In the genomic region with DNA sequence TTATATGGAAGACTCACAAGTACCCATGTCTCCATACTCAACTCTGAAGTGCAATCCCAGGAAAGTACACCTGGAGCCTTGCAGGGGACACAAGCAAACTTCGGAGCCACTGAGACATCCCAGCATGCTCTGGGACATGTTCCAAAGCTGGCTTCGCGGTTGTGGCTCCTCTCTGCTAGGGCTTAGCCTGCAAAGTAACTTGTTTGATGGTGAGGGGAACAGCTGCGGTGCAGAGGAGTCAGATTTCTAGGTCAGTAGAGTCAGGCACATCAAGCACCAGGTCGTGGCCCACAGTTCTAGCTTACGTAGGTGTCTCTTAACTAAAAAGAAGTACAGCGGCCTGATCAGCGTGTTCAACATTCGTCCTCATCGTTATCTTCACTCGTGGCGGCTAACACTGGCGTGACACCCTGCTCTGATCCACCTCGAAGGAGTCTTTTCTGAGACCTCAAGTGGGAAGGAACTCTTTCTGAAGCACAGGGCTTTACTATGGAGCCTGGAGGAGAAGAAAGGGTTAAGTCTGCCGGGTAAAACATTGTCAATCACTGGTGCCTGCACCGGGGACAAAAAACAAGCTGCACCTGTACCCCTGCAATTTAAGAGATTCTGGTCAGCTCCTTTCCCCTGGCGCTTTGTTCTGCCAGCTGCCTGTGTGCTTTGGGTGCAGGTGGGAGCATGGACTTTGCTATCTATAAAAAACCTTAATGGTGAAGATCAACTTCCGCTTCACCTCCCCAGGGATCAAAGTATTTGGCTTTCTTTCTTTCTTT, we compare ENCODE assay signal across 17 mouse cellular contexts.
DNase-seq lines count a peak whose midpoint lies in the region; ATAC-seq lines count a peak whose summit lies in the region.
"Had no signal": no experiment of that assay in that cellular context is flagged by ENCODE, and none has a peak within 500 bp of the region (broad histone marks: within the 10 kb centered on the region; RNA-seq: fewer than 3 reads in every experiment).

No protein-coding gene starts in this region.

- no peaks in the 10 kb centered on the region for H3K4me1 ChIP-seq in stomach, embryonic 15.5 days
- H3K4me1 ChIP-seq: heart, embryonic 15.5 days; liver, embryonic 13.5 days had no signal

- no peaks in the 10 kb centered on the region for H3K9me3 ChIP-seq in stomach, embryonic 15.5 days
- H3K9me3 ChIP-seq: embryonic facial prominence, embryonic 13.5 days; heart, embryonic 15.5 days; hindbrain, embryonic 15.5 days; liver, embryonic 13.5 days had no signal

- H3K4me3 ChIP-seq in stomach, embryonic 15.5 days (replicated peaks), result no peak overlapping the region
- H3K4me3 ChIP-seq: embryonic facial prominence, embryonic 13.5 days; heart, embryonic 15.5 days; hindbrain, embryonic 15.5 days; liver, embryonic 13.5 days had no signal

- DNase-seq in CD4-positive, CD25-positive, alpha-beta regulatory T cell, adult 2 months (ENCODE audit: low read depth, low spot score), result peak; percentile 19
- DNase-seq in spleen, postnatal 36 days (ENCODE audit: low spot score in 2 of 2), result peak; percentile 21 to 31
- DNase-seq in spleen, postnatal 4 days (ENCODE audit: low spot score in 2 of 2), result no peak
- DNase-seq in Muller cell, postnatal 12 days (ENCODE audit: inconsistent ontology term), result no peak
- no peak for DNase-seq in layer of hippocampus, postnatal 36 days
- no peak for DNase-seq in layer of hippocampus, adult 18-20 months (ENCODE audit: low spot score in 2 of 2)
- DNase-seq: adrenal gland, adult 8-10 months; cerebellum, postnatal 25 days; liver, embryonic 13.5 days had no signal

- no peak overlapping the region for H3K9ac ChIP-seq in stomach, embryonic 15.5 days
- H3K9ac ChIP-seq: embryonic facial prominence, embryonic 13.5 days; heart, embryonic 15.5 days; hindbrain, embryonic 15.5 days; liver, embryonic 13.5 days had no signal

- no peak for ATAC-seq in CD4-positive, CD25-positive, alpha-beta regulatory T cell, adult 4 months
- peak; percentile 70 for ATAC-seq in stomach, embryonic 15.5 days (ENCODE audit: insufficient read depth, low FRiP score, low read depth)
- ATAC-seq: forebrain, embryonic 14.5 days; Patski had no signal

- no peak overlapping the region for H3K4me2 ChIP-seq in stomach, embryonic 15.5 days
- H3K4me2 ChIP-seq: embryonic facial prominence, embryonic 13.5 days; heart, embryonic 15.5 days; hindbrain, embryonic 15.5 days; liver, embryonic 13.5 days; midbrain, embryonic 11.5 days had no signal

- H3K27me3 ChIP-seq in stomach, embryonic 15.5 days (replicated peaks), result no peaks in the 10 kb centered on the region
- H3K27me3 ChIP-seq: embryonic facial prominence, embryonic 13.5 days; heart, embryonic 15.5 days; hindbrain, embryonic 15.5 days; liver, embryonic 13.5 days; Patski had no signal

- H3K27ac ChIP-seq in stomach, embryonic 15.5 days, result peak overlapping the region; percentile 31; the same call in 1 of the 2 replicates
- H3K27ac ChIP-seq: embryonic facial prominence, embryonic 13.5 days; heart, embryonic 15.5 days; hindbrain, embryonic 15.5 days; liver, embryonic 13.5 days had no signal

- H3K36me3 ChIP-seq in stomach, embryonic 15.5 days, result no peaks in the 10 kb centered on the region
- H3K36me3 ChIP-seq: embryonic facial prominence, embryonic 13.5 days; heart, embryonic 15.5 days; hindbrain, embryonic 15.5 days; liver, embryonic 13.5 days had no signal

- WGBS in stomach, embryonic 15.5 days, result 40% methylated on average over 18 of the region's 18 CpGs

Comparison
In these comparisons a context has a peak if more than half of its experiments do, and no peak if none do; other contexts are left out.
1. DNase-seq: peak in CD4-positive, CD25-positive, alpha-beta regulatory T cell, adult 2 months (single experiment) and spleen, postnatal 36 days (2 of 2); none in spleen, postnatal 4 days (0 of 2), Muller cell, postnatal 12 days (single experiment), layer of hippocampus, postnatal 36 days (0 of 2) and layer of hippocampus, adult 18-20 months (0 of 2).